Mouse (Mus musculus): Measurements from ENCODE around the gene Csnk2b. TPM values are rescaled to one million over a fixed set of nuclear protein-coding genes. Genes with fewer than 3 reads are reported as not detected.
A peak's percentile ranks its signal among the peaks of the same experiment; 100 is the strongest.

Gene Csnk2b
- polyA plus RNA-seq, 1 experiment from 2014 or later: 125 TPM

DNA sequence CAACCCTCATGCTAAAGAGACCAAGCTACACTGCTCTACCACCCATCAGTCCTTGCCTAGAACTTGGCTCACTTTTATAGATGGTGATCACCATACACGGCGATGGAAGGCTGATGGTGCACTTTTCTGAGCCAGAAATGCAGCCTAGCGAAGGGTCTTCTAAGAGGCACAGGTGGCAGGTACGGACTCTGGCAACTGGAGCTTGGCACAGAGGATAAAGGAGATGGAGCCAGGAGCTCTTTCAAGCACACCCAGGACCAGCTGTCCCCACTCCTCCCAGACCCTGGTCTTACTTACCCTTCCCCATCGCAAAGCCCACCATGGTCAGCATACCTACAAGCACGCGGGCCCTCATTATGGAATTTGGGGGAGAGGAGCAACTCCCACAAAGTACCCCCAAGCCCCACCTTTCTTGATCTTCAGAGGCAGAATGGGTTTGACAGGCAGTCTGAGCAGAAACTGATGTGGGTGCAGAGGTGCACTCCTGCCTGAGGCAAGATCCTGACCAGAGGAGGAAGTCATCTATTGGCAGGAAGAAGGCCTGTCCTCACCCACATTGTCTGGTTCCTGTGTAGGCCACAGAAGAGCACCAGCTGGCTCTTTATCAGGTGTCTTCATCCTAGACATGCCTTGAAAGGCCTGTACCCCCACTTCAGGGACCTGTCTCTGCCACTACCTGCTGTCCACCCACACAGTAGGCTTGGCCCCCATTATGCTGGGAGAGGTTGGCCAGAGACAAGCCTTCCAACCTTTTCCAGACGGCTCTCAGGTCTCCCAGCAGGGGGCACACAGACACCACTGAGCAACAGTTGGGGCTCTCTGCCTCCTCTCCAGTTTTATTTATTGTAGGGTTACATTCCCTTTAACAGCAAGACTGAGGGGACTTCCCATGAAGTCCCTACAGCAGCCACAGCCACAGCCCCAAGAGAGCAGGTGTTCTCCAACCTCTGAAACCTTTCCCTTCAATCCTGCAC is 6.5 kb downstream of the Csnk2b start, which contains the start of gene Ly6g5b:
Gene Ly6g5b (minus strand): TSS at position 383 of the 974 bp plus-strand sequence.
- WGBS (ENCODE audit: insufficient replicate concordance): 70% methylated on average over 8 of the region's 8 CpGs
- ATAC-seq (ENCODE audit: insufficient read depth): no peak
- peaks cover 59% of the 10 kb centered on the region for H3K36me3 ChIP-seq (replicated peaks)
- peaks cover 11% of the 10 kb centered on the region for H3K4me1 ChIP-seq (replicated peaks)
- H3K27me3 ChIP-seq: 0 out of 2 replicates have a peak, but pooled peaks cover 4% of the 10 kb centered on the region
- no peak within 1 kb of the TSS for H3K4me3 ChIP-seq (replicated peaks)
- H3K4me2 ChIP-seq: no peak within 1 kb of the TSS
- no peaks in the 10 kb centered on the region for H3K9me3 ChIP-seq (replicated peaks)
- H3K9ac ChIP-seq: no peak within 1 kb of the TSS
- H3K27ac ChIP-seq (replicated peaks): 0 out of 2 replicates have a peak within 1 kb of the TSS, but pooled peaks have one; percentile 1

DNA sequence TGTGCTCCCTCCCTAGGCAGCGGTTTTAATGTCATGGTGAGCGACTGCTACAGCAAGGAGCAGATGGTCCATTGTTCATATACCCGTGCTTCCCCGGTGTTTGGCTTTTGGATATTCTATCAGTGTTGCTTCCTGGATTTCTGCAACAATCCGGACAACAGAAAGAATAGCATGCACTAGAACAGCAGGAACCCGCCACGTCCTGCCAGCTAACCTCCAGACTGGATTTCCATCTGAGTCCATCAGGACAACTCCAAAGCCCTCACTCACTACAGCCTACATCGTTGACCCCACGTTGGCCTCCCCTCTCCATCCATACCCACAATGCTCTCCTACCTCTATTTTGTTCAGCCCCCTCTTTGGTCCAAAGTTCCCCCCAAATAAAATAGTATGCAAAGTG is 10.1 kb downstream of the Csnk2b start:
- Histone ChIP-seq H3K4me1 (replicated peaks) (peaks cover 3% of the 10 kb centered on the region; the same call in 1 of the 2 replicates), H3K9ac (no peak overlapping the region), H3K36me3 (replicated peaks) (peaks cover 28% of the 10 kb centered on the region), H3K27me3 (0 out of 2 replicates have a peak, but pooled peaks cover 4% of the 10 kb centered on the region), H3K27ac (replicated peaks) (no peak overlapping the region), H3K4me3 (replicated peaks) (no peak overlapping the region), H3K9me3 (replicated peaks) (no peaks in the 10 kb centered on the region), H3K4me2 (no peak overlapping the region)
- ATAC-seq (ENCODE audit: insufficient read depth): no peak
- WGBS (ENCODE audit: insufficient replicate concordance): 65% methylated on average over 9 of the region's 9 CpGs

DNA sequence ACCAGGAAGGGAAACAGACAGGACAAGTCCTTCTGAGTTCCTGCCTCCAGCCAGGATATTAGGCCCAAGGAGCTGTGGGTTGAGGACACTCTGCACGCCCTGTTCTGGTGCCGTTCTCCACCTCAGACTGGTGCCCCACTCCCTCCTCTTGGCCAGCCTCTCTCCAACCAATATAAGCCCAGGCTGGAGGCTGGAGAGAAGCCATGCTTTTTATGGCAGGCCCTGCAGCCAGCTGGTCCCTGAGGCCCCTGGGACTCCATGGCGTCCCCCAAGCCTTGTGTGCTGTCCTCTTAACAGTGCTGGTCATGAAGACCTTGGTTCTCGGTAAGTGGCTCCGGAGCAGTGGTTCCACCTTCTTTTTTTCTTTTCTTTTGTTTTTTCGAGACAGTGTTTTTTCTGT is 13.8 kb downstream of the Csnk2b start, which contains the start of gene Ly6g5c:
Gene Ly6g5c (plus strand): TSS at position 183 of the 400 bp plus-strand sequence.
- no peaks in the 10 kb centered on the region for H3K9me3 ChIP-seq (replicated peaks)
- no peak within 1 kb of the TSS for H3K27ac ChIP-seq (replicated peaks)
- 77% methylated on average over 6 of the region's 6 CpGs for WGBS (ENCODE audit: insufficient replicate concordance)
- H3K4me3 ChIP-seq (replicated peaks): no peak within 1 kb of the TSS
- no peak within 1 kb of the TSS for H3K4me2 ChIP-seq
- H3K4me1 ChIP-seq (replicated peaks): peaks cover 33% of the 10 kb centered on the region
- H3K9ac ChIP-seq: no peak within 1 kb of the TSS
- peaks cover 4% of the 10 kb centered on the region; the same call in 1 of the 2 replicates for H3K36me3 ChIP-seq (replicated peaks)
- ATAC-seq (ENCODE audit: insufficient read depth): no peak
- 0 out of 2 replicates have a peak, but pooled peaks cover 4% of the 10 kb centered on the region for H3K27me3 ChIP-seq

DNA sequence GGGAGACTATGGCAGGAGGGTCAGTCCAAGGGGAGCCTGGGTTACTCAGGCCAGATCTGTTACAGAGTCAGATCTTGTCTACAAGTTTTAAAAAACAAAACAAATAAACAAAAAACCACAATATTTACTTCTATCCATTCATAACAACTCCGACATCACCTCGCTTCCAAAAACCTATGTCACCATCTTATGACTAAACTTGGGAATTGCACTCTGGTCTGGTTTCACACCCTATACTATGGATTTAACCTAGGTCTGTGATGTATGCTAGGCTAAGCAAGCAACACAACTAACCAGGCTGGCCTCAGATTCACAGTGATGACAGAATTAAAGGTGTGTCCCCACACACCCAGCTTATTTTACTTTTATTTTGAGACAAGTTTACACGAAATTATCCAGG is 15.3 kb downstream of the Csnk2b start:
- no peak overlapping the region for H3K27ac ChIP-seq (replicated peaks)
- peaks cover 20% of the 10 kb centered on the region for H3K36me3 ChIP-seq (replicated peaks)
- H3K9ac ChIP-seq: no peak overlapping the region
- H3K4me2 ChIP-seq: no peak overlapping the region
- WGBS (ENCODE audit: insufficient replicate concordance): 56% methylated on average over 3 of the region's 3 CpGs
- H3K4me1 ChIP-seq (replicated peaks): peaks cover 47% of the 10 kb centered on the region
- H3K27me3 ChIP-seq: 0 out of 2 replicates have a peak, but pooled peaks cover 4% of the 10 kb centered on the region
- no peak for ATAC-seq (ENCODE audit: insufficient read depth)
- no peak overlapping the region for H3K4me3 ChIP-seq (replicated peaks)
- H3K9me3 ChIP-seq (replicated peaks): no peaks in the 10 kb centered on the region

DNA sequence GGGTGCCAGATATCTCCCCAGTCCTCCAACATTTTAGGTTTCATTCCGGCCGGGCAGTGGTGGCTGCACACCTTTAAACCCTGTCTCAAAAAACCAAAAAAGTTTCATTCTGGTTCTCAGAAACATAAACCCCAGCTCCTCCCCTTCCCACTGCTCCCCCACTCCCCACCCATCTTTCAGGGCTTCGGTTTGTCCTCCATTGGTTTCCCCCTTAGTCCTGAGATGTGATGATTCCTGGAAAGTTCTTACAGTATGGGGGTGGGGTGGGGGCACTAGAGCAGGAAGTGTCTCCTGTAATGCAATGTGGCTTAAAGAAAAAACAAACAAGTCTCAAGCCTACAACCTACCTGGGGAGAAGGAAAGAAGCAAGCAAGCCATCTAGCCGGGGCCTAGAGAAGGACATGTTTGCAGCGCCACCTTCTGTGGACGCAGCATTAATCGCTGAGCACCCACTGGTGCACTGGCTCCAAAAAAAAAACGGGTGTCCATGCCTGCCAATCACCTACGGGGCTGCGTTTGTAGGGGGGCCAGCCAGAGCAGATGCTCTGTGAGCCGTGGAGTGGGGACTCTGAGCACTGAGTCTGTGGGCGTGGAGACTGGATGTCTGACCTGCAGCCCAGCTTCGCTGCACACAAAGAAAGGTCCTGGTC is 16.0 kb downstream of the Csnk2b start:
- Histone ChIP-seq H3K4me1 (replicated peaks) (peaks cover 47% of the 10 kb centered on the region), H3K4me3 (replicated peaks) (no peak overlapping the region), H3K4me2 (peak overlapping the region; percentile 9; the same call in 1 of the 2 replicates), H3K9ac (peak overlapping the region; percentile 2; the same call in 1 of the 2 replicates), H3K9me3 (replicated peaks) (no peaks in the 10 kb centered on the region), H3K27ac (replicated peaks) (peak overlapping the region; percentile 87), H3K27me3 (0 out of 2 replicates have a peak, but pooled peaks cover 3% of the 10 kb centered on the region), H3K36me3 (replicated peaks) (peaks cover 26% of the 10 kb centered on the region)
- no peak for ATAC-seq (ENCODE audit: insufficient read depth)
- WGBS (ENCODE audit: insufficient replicate concordance): 23% methylated on average over 13 of the region's 13 CpGs

DNA sequence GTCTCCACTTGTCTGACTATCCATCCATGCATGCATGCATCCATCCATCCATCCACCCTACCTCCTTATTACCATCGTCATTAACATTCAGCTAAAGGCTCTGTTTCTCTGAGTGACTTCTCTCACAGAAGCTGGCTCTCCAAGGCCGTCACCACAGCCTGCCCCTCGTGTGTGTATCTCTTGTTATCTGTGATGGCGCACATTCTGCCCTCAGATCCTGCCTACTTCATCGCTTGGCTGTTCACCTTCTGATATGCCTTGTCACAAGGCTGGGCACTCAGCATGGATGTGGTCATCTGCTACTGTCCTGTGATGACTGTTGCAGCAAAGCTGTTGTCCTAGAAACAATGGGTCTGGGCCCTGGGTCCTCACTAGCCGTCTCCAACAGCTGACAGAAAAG is 17.1 kb downstream of the Csnk2b start:
- 28% methylated on average over 6 of the region's 6 CpGs for WGBS (ENCODE audit: insufficient replicate concordance)
- H3K4me3 ChIP-seq (replicated peaks): 0 out of 2 replicates have a peak overlapping the region, but pooled peaks have one; percentile 1
- peak overlapping the region; percentile 31 for H3K9ac ChIP-seq
- peaks cover 38% of the 10 kb centered on the region for H3K36me3 ChIP-seq (replicated peaks)
- H3K4me1 ChIP-seq (replicated peaks): peaks cover 57% of the 10 kb centered on the region
- no peaks in the 10 kb centered on the region for H3K27me3 ChIP-seq
- H3K9me3 ChIP-seq (replicated peaks): no peaks in the 10 kb centered on the region
- H3K4me2 ChIP-seq: peak overlapping the region; percentile 49
- ATAC-seq (ENCODE audit: insufficient read depth): peak; percentile 86
- peak overlapping the region; percentile 87 for H3K27ac ChIP-seq (replicated peaks)

DNA sequence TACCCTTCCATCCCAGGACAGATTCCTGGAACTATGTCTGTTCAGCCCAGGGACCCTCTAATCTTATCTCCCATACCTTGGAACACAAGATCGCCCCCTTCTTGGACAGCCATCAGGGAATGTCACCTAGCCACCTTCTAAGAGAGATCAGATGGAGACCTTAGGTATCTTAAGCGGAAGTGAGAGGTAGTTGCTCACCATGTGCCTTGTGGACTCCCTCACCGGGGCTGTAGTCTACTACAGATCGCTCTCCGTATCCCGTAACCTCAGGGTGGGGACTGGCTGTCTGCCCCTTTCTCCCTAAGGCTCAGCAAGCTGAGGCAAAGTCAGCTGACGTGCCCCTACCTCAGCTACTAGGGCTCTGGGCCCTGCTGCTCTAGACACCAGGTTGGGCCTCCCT is 17.8 kb downstream of the Csnk2b start:
- Histone ChIP-seq H3K36me3 (replicated peaks) (peaks cover 43% of the 10 kb centered on the region), H3K4me1 (replicated peaks) (peaks cover 57% of the 10 kb centered on the region), H3K4me2 (peak overlapping the region; percentile 49), H3K9ac (peak overlapping the region; percentile 31; the same call in 1 of the 2 replicates), H3K4me3 (replicated peaks) (no peak overlapping the region), H3K27ac (replicated peaks) (peak overlapping the region; percentile 87), H3K9me3 (replicated peaks) (no peaks in the 10 kb centered on the region), H3K27me3 (no peaks in the 10 kb centered on the region)
- WGBS (ENCODE audit: insufficient replicate concordance): 54% methylated on average over 7 of the region's 7 CpGs
- ATAC-seq (ENCODE audit: insufficient read depth): no peak

DNA sequence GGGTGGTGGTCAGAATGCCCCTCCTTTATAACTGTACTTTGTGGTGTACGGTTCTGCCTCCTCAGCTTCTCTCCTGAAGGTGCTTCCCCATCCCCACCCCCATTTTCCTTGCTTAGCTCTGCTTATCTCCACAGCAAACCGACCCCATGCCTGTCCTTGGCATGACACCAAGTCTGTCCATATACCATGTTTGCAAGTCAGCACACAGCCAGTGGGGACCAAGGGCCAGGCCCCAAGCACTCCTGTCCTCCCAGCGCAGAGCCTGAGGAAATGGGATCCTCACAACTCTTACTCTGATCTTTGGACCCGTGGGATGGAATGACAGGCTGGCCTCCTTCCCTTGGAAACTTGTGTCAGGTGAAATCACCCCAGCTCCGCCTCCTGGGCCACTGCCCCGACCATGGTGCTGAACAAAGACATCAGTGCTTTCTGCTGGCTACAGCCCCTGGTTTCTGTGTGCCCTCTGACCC is 18.6 kb downstream of the Csnk2b start:
- no peak overlapping the region; the same call in 1 of the 2 replicates for H3K9ac ChIP-seq
- H3K9me3 ChIP-seq (replicated peaks): no peaks in the 10 kb centered on the region
- WGBS (ENCODE audit: insufficient replicate concordance): 51% methylated on average over 6 of the region's 6 CpGs
- peaks cover 52% of the 10 kb centered on the region for H3K36me3 ChIP-seq (replicated peaks)
- no peak overlapping the region for H3K4me3 ChIP-seq (replicated peaks)
- no peaks in the 10 kb centered on the region for H3K27me3 ChIP-seq
- no peak; the same call in 1 of the 2 replicates for ATAC-seq (ENCODE audit: insufficient read depth)
- no peak overlapping the region for H3K4me2 ChIP-seq
- peaks cover 57% of the 10 kb centered on the region for H3K4me1 ChIP-seq (replicated peaks)
- peak overlapping the region; percentile 87 for H3K27ac ChIP-seq (replicated peaks)

DNA sequence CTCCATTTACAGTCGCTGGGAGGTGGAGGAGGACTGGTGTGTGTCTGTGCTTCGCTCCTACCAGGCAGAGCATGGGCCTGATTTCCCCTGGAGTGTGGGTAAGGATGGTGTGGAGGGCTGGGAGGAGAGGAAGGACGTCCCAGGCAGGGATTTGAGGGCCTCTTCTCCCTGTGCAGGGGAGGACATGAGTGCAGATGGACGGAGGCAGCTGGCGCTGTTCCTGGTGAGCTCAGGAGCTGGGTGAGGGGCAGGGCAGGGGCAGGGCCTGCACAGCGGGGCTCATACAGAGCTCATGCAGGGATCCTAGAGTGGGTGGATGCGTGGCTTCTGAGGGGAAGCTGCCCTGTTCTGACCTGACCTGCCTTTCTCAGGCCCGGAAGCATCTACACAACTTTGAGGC is 19.6 kb downstream of the Csnk2b start:
- no peaks in the 10 kb centered on the region for H3K9me3 ChIP-seq (replicated peaks)
- no peak overlapping the region for H3K4me2 ChIP-seq
- WGBS (ENCODE audit: insufficient replicate concordance): 79% methylated on average over 8 of the region's 8 CpGs
- peaks cover 57% of the 10 kb centered on the region for H3K4me1 ChIP-seq (replicated peaks)
- ATAC-seq (ENCODE audit: insufficient read depth): no peak
- H3K27me3 ChIP-seq: no peaks in the 10 kb centered on the region
- no peak overlapping the region for H3K9ac ChIP-seq
- peak overlapping the region; percentile 87; the same call in 1 of the 2 replicates for H3K27ac ChIP-seq (replicated peaks)
- H3K4me3 ChIP-seq (replicated peaks): no peak overlapping the region
- H3K36me3 ChIP-seq (replicated peaks): peaks cover 61% of the 10 kb centered on the region

DNA sequence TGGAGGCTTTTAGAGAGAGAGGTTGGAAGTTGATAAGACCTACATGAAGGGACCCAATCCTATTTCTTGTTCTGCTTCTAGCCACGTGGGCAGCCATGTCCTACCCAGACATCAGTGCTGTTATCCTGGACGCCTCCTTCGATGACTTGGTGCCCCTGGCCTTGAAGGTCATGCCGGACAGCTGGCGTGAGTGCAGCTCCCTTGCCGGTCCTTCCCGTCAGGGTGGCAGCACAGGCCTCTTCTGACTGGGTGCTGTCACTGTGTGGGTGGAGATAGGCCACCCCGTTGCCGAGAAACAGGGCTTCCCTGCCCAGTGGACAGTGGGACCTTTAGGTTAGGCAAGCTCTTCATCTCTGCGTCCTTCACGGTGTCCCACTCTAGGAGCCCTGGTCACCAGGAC is 20.7 kb downstream of the Csnk2b start:
- no peak for ATAC-seq (ENCODE audit: insufficient read depth)
- Histone ChIP-seq H3K27ac (replicated peaks) (no peak overlapping the region), H3K4me3 (replicated peaks) (no peak overlapping the region), H3K9me3 (replicated peaks) (no peaks in the 10 kb centered on the region), H3K4me2 (no peak overlapping the region), H3K36me3 (replicated peaks) (peaks cover 73% of the 10 kb centered on the region), H3K27me3 (no peaks in the 10 kb centered on the region), H3K9ac (no peak overlapping the region), H3K4me1 (replicated peaks) (peaks cover 55% of the 10 kb centered on the region)
- WGBS (ENCODE audit: insufficient replicate concordance): 86% methylated on average over 11 of the region's 11 CpGs
